Mouse (Mus musculus) embryonic facial prominence, embryonic 14.5 days (tissue): ENCODE data around the gene Phtf2. TPM values are rescaled to one million over a fixed set of nuclear protein-coding genes. Genes with fewer than 3 reads are reported as not detected.
"Not testable (repeated sequence)": the region's sequence is repeated elsewhere in the genome, so short reads cannot be mapped to it uniquely, and the experiment has no call there.

Experiments
- ATAC-seq: fragments of 200-750 bp; cut with Nextera tagmentation; 2 replicates; pipeline ENCODE4 v1.8.0; 2017; ENCODE audit warnings: low read depth, moderate number of reproducible peaks, moderate TSS enrichment
- DNase-seq: peaks from one replicate; pipeline ENCODE4 v3.0.0-alpha.2; 2015; ENCODE audit warnings: low spot score
- H3K27ac ChIP-seq: fragments of 300-500 bp; sonication (generic); replicated peaks from 2 replicates; pipeline ENCODE4 v1.5.1; 2014; ENCODE audit warnings: low read depth, mild to moderate bottlenecking, low read length, moderate library complexity
- H3K27me3 ChIP-seq: fragments of 300-500 bp; sonication (generic); replicated peaks from 2 replicates; pipeline ENCODE4 v1.6.1; 2014; ENCODE audit warnings: low read length; ENCODE audit not compliant: control insufficient read depth, insufficient read depth
- H3K36me3 ChIP-seq: fragments of 300-500 bp; sonication (generic); 2 replicates; pipeline ENCODE4 v1.6.1; 2014; ENCODE audit warnings: low read length, mixed read lengths; ENCODE audit not compliant: control insufficient read depth, insufficient read depth
- H3K4me1 ChIP-seq: fragments of 300-500 bp; sonication (generic); 2 replicates; pipeline ENCODE4 v1.6.1; 2014; ENCODE audit warnings: antibody characterized with exemption, low read length; ENCODE audit not compliant: control insufficient read depth, insufficient read depth
- H3K4me2 ChIP-seq: fragments of 300-500 bp; sonication (generic); 2 replicates; pipeline ENCODE4 v1.6.1; 2014; ENCODE audit warnings: low read depth, mild to moderate bottlenecking, low read length, moderate library complexity, mixed read lengths
- H3K4me3 ChIP-seq: fragments of 300-500 bp; sonication (generic); 2 replicates; pipeline ENCODE4 v1.5.1; 2014; ENCODE audit warnings: low read depth, mild to moderate bottlenecking, low read length
- H3K9ac ChIP-seq: fragments of 300-500 bp; sonication (generic); 2 replicates; pipeline ENCODE4 v1.6.1; 2014; ENCODE audit warnings: low read depth, mild to moderate bottlenecking, low read length, moderate library complexity, mixed read lengths
- H3K9me3 ChIP-seq: fragments of 300-500 bp; sonication (generic); 2 replicates; pipeline ENCODE4 v1.6.1; 2016; ENCODE audit warnings: low read length; ENCODE audit not compliant: control insufficient read depth
- WGBS: fragments of 180-500 bp; shearing (Covaris S2); extraction: QIAGEN DNeasy Blood & Tissue Kit; methylation state at CpG from one replicate; pipeline ENCODE4 v1.1.7; 2014; 5-methylcytosine and 5-hydroxymethylcytosine counted together
- polyA plus RNA-seq: library from polyadenylated mRNA; unstranded; fragments of >200 nt; fragmentation: Nextera tagmentation; extraction: Ambion mirVana; gene quantifications from 2 replicates; pipeline ENCODE4 v1.2.1, GENCODE M21; 2014

The Phtf2 gene
- polyA plus RNA-seq, 1 experiment from 2014 or later: 23.0 TPM

- H3K36me3 ChIP-seq: no peaks in the 10 kb centered on the region
- DNase-seq (peak; percentile 53), ATAC-seq (peak; percentile 71)
- H3K4me1 ChIP-seq: no peaks in the 10 kb centered on the region
- H3K9me3 ChIP-seq: no peaks in the 10 kb centered on the region
- no peak overlapping the region for H3K4me3 ChIP-seq
- H3K27ac ChIP-seq: peak overlapping the region; percentile 28
- no peaks in the 10 kb centered on the region for H3K27me3 ChIP-seq
- H3K4me2 ChIP-seq: no peak overlapping the region
- WGBS: 49% methylated on average over 7 of the region's 7 CpGs
- H3K9ac ChIP-seq: no peak overlapping the region
These were observed 130.2 kb downstream of the Phtf2 start for GRCm38 (mm10) chr5:20751696-20752095.

GRCm38 (mm10) chr5:20751000-20751399, 130.9 kb downstream of the Phtf2 start:
- no peaks in the 10 kb centered on the region for H3K4me1 ChIP-seq
- no peak overlapping the region for H3K4me3 ChIP-seq
- H3K9ac ChIP-seq: no peak overlapping the region
- no peak overlapping the region for H3K27ac ChIP-seq
- ATAC-seq (no peak), DNase-seq (no peak)
- H3K36me3 ChIP-seq: no peaks in the 10 kb centered on the region
- no peaks in the 10 kb centered on the region for H3K27me3 ChIP-seq
- H3K4me2 ChIP-seq: no peak overlapping the region
- WGBS: 61% methylated on average over 7 of the region's 7 CpGs
- H3K9me3 ChIP-seq: no peaks in the 10 kb centered on the region

DNA sequence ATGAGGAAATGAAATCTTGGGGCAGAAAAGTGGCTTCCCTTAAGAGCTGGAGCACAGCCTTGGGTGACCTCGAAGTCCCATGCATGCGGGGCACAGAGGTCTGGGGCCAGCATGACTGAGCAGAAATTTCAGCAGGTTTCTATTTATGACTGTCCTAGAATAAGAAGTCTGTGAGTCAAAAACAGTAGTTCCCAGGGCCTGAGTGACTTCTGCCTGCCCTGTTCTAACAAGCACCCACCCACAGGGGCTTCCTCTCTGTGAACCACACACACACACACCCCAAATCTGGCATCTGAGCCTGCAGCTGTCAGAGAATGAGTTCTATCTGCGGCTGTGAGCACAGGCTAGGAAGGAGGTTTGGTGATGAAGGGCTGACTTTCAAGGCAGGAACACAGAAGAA, 132.4 kb downstream of the Phtf2 start:
- Histone ChIP-seq H3K9me3 (no peaks in the 10 kb centered on the region), H3K4me1 (no peaks in the 10 kb centered on the region), H3K4me2 (no peak overlapping the region), H3K27ac (no peak overlapping the region), H3K36me3 (no peaks in the 10 kb centered on the region), H3K27me3 (no peaks in the 10 kb centered on the region), H3K9ac (no peak overlapping the region), H3K4me3 (no peak overlapping the region)
- 83% methylated on average over 3 of the region's 3 CpGs for WGBS
- ATAC-seq (no peak), DNase-seq (no peak)

- H3K36me3 ChIP-seq: no peaks in the 10 kb centered on the region
- H3K27me3 ChIP-seq: no peaks in the 10 kb centered on the region
- ATAC-seq: no peak
- no peaks in the 10 kb centered on the region for H3K9me3 ChIP-seq
- H3K4me2 ChIP-seq: no peak overlapping the region
- H3K27ac ChIP-seq: no peak overlapping the region
- no peaks in the 10 kb centered on the region for H3K4me1 ChIP-seq
- 80% methylated on average over 8 of the region's 8 CpGs for WGBS
- DNase-seq: no peak
- no peak overlapping the region for H3K9ac ChIP-seq
- no peak overlapping the region for H3K4me3 ChIP-seq
These were observed 133.1 kb downstream of the Phtf2 start for GRCm38 (mm10) chr5:20748856-20749255.

DNA sequence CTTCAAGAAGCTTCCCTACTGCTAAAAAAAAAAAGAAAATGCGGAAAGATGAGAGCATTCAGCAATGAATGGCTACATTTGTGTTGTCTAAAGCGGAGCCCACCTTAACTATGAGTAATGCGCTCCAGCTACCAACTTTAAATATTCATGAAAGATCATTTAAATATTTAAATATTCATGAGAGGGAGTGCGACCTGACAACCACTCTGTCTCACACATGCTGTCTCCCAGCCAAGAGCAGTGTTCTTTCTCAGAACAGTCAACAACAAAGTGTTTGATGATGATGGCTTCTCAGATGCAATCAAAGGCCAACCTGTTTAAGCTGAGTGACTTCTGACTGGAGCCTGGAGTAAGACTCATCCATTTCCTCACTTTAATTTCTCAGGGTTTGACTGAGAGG, 133.8 kb downstream of the Phtf2 start:
- Histone ChIP-seq H3K4me1 (no peaks in the 10 kb centered on the region), H3K9ac (no peak overlapping the region), H3K27ac (no peak overlapping the region), H3K4me2 (no peak overlapping the region), H3K36me3 (no peaks in the 10 kb centered on the region), H3K27me3 (no peaks in the 10 kb centered on the region), H3K9me3 (no peaks in the 10 kb centered on the region), H3K4me3 (no peak overlapping the region)
- no peak for ATAC-seq
- WGBS: 80% methylated on average over 4 of the region's 4 CpGs
- no peak for DNase-seq

- Histone ChIP-seq H3K4me2 (no peak overlapping the region), H3K9me3 (no peaks in the 10 kb centered on the region), H3K4me1 (no peaks in the 10 kb centered on the region), H3K9ac (no peak overlapping the region), H3K36me3 (no peaks in the 10 kb centered on the region), H3K27ac (no peak overlapping the region), H3K27me3 (no peaks in the 10 kb centered on the region), H3K4me3 (no peak overlapping the region)
- WGBS: 88% methylated on average over 8 of the region's 8 CpGs
- ATAC-seq: no peak
- DNase-seq: no peak
These were observed 140.0 kb downstream of the Phtf2 start for GRCm38 (mm10) chr5:20741936-20742335.

- Histone ChIP-seq H3K27me3 (no peaks in the 10 kb centered on the region), H3K9ac (no peak overlapping the region), H3K9me3 (no peaks in the 10 kb centered on the region), H3K4me3 (no peak overlapping the region), H3K4me1 (no peaks in the 10 kb centered on the region), H3K36me3 (no peaks in the 10 kb centered on the region), H3K4me2 (no peak overlapping the region), H3K27ac (no peak overlapping the region)
- ATAC-seq: no peak
- no peak for DNase-seq
- 64% methylated on average over 6 of the region's 6 CpGs for WGBS
These were observed 140.7 kb downstream of the Phtf2 start for GRCm38 (mm10) chr5:20741193-20741592.

- no peak for ATAC-seq
These were observed 143.1 kb downstream of the Phtf2 start for GRCm38 (mm10) chr5:20738795-20739194.

DNA sequence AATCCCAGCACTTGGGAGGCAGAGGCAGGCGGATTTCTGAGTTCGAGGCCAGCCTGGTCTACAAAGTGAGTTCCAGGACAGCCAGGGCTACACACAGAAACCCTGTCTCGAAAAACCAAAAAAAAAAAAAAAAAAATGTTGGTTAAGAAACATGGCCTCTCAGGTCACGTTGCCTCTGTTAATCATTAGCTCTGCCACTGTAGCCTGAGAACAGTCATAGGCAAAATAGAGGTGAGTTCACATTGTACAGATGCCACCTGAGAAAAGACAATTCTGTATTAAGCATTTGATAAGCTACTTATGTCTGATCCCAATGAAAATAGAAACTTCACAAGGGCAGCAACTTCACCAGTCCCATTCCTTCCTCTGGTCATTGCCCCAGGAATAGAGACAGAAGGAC, 158.7 kb downstream of the Phtf2 start:
- 89% methylated on average over 4 of the region's 4 CpGs for WGBS

More at GRCm38 (mm10) chr5:20738795-20739194, 143.1 kb downstream of the Phtf2 start:
- Histone ChIP-seq H3K4me1 (no peaks in the 10 kb centered on the region), H3K9me3 (no peaks in the 10 kb centered on the region), H3K27me3 (no peaks in the 10 kb centered on the region), H3K9ac (no peak overlapping the region), H3K4me3 (no peak overlapping the region), H3K4me2 (no peak overlapping the region), H3K36me3 (no peaks in the 10 kb centered on the region), H3K27ac (no peak overlapping the region)
- no peak for DNase-seq
- 64% methylated on average over 2 of the region's 2 CpGs for WGBS

More for the DNA sequence above, 158.7 kb downstream of the Phtf2 start:
- H3K27me3 ChIP-seq, H3K4me3 ChIP-seq, H3K27ac ChIP-seq, H3K4me1 ChIP-seq, H3K9me3 ChIP-seq, H3K4me2 ChIP-seq, H3K36me3 ChIP-seq, ATAC-seq, H3K9ac ChIP-seq, DNase-seq: not testable (repeated sequence)
